Mouse (Mus musculus): Measurements from ENCODE around the gene Fsd2. TPM values are rescaled to one million over a fixed set of nuclear protein-coding genes. Genes with fewer than 3 reads are reported as not detected.
A peak's percentile ranks its signal among the peaks of the same experiment; 100 is the strongest.

The Fsd2 gene
- total and polyA plus RNA-seq, 3 experiments: 85.7 to 322 (median 304) TPM

DNA sequence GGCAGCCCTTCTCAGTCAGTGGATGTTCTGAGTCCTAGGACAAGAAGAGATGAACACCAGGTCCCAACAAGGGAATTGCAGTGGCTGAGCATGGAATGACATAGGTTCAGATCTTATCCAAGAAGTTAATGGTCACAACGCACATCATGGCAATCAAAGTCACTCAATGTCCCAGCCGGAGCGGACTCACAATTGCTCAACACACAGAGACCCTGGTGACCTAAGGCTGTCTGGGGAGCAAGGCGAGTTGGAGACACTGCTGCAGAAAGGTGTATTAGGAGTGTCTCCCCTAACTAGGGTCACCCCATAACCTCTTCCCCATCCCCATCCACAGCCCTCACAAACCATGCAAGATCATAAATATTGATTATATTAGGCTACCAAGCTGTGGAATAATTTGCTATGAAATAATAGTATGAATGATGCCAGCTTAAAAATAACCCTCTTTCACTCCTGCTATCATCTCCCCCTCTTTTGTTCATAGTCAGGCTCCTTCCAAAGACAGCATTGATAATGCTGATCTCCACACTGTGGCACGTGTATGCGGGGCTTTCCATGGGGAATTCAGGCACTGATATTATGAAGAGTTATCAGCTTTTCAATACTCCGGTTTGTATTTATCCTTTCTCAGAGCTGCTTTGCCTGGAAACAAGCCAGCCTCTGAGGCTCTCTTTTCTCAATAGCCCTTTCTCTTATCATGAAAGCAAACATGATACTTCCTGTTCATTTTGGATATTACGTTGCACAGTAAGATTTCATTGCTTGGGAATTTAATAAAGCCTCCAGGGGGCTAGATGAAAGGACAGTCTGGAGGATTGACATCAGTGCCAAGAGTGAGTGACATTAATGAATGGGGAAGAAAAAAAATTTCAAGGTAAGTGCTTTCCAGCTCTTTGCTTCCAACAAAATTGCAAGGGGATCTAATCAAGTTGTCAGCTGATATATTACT, 6.4 kb downstream of the Fsd2 start:
- DNase-seq: peak in 1 of 2 experiments; percentile 2
- 26% methylated on average over 8 of the region's 8 CpGs for whole genome bisulfite sequencing
- TF ChIP-seq POLR2A (IDR thresholded peaks at IDR 0.05; ENCODE audit: insufficient read depth, low read depth, low read length) (no peak), EP300 (IDR thresholded peaks at IDR 0.05; ENCODE audit: insufficient read depth, low read depth, low read length) (no peak), CTCF (IDR thresholded peaks at IDR 0.05) (no peak)
- no peak overlapping the region for H3K4me3 ChIP-seq
- peaks cover 2% of the 10 kb centered on the region; the same call in 1 of the 2 replicates for H3K4me1 ChIP-seq (ENCODE audit: control insufficient read depth, insufficient read depth, low read length)
- no peaks in the 10 kb centered on the region for H3K79me2 ChIP-seq (replicated peaks; ENCODE audit: control insufficient read depth, insufficient read depth, low read length)
- H3K27me3 ChIP-seq (ENCODE audit: control insufficient read depth, insufficient read depth, low read length): no peaks in the 10 kb centered on the region
- H3K9ac ChIP-seq (ENCODE audit: low read depth, low read length): no peak overlapping the region
- peaks cover 4% of the 10 kb centered on the region; the same call in 1 of the 2 replicates for H3K36me3 ChIP-seq (ENCODE audit: control insufficient read depth, insufficient read depth, low read length)
- no peak overlapping the region for H3K27ac ChIP-seq
- intact Hi-C loops (cut with DNase I): no loop called here

GRCm38 (mm10) chr7:81559231-81559980, 7.3 kb downstream of the Fsd2 start:
- intact Hi-C loops (cut with DNase I): no loop called here

GRCm38 (mm10) chr7:81557985-81558360, 8.8 kb downstream of the Fsd2 start:
- Histone ChIP-seq H3K36me3 (ENCODE audit: control insufficient read depth, insufficient read depth, low read length) (peaks cover 4% of the 10 kb centered on the region; the same call in 1 of the 2 replicates), H3K4me1 (ENCODE audit: control insufficient read depth, insufficient read depth, low read length) (peaks cover 2% of the 10 kb centered on the region; the same call in 1 of the 2 replicates), H3K9ac (ENCODE audit: low read depth, low read length) (no peak overlapping the region), H3K27me3 (ENCODE audit: control insufficient read depth, insufficient read depth, low read length) (no peaks in the 10 kb centered on the region), H3K79me2 (replicated peaks; ENCODE audit: control insufficient read depth, insufficient read depth, low read length) (no peaks in the 10 kb centered on the region), H3K4me3 (no peak overlapping the region), H3K27ac (no peak overlapping the region)
- TF ChIP-seq EP300 (IDR thresholded peaks at IDR 0.05; ENCODE audit: insufficient read depth, low read depth, low read length) (no peak), CTCF (IDR thresholded peaks at IDR 0.05) (no peak), POLR2A (IDR thresholded peaks at IDR 0.05; ENCODE audit: insufficient read depth, low read depth, low read length) (no peak)
- WGBS: 62% methylated on average over 4 of the region's 4 CpGs
- DNase-seq: peak in 1 of 2 experiments; percentile 7
- intact Hi-C loops (cut with DNase I): no loop called here

More at GRCm38 (mm10) chr7:81559231-81559980, 7.3 kb downstream of the Fsd2 start:
- DNase-seq: peak in 1 of 2 experiments; percentile 11
- no peak for TF ChIP-seq EP300 (IDR thresholded peaks at IDR 0.05; ENCODE audit: insufficient read depth, low read depth, low read length)
- no peak for TF ChIP-seq CTCF (IDR thresholded peaks at IDR 0.05)
- no peak for TF ChIP-seq POLR2A (IDR thresholded peaks at IDR 0.05; ENCODE audit: insufficient read depth, low read depth, low read length)
- Histone ChIP-seq H3K4me1 (ENCODE audit: control insufficient read depth, insufficient read depth, low read length) (peaks cover 2% of the 10 kb centered on the region; the same call in 1 of the 2 replicates), H3K27ac (no peak overlapping the region), H3K4me3 (no peak overlapping the region), H3K9ac (ENCODE audit: low read depth, low read length) (no peak overlapping the region), H3K27me3 (ENCODE audit: control insufficient read depth, insufficient read depth, low read length) (no peaks in the 10 kb centered on the region), H3K36me3 (ENCODE audit: control insufficient read depth, insufficient read depth, low read length) (peaks cover 4% of the 10 kb centered on the region; the same call in 1 of the 2 replicates), H3K79me2 (replicated peaks; ENCODE audit: control insufficient read depth, insufficient read depth, low read length) (no peaks in the 10 kb centered on the region)
- 61% methylated on average over 14 of the region's 14 CpGs for WGBS

DNA sequence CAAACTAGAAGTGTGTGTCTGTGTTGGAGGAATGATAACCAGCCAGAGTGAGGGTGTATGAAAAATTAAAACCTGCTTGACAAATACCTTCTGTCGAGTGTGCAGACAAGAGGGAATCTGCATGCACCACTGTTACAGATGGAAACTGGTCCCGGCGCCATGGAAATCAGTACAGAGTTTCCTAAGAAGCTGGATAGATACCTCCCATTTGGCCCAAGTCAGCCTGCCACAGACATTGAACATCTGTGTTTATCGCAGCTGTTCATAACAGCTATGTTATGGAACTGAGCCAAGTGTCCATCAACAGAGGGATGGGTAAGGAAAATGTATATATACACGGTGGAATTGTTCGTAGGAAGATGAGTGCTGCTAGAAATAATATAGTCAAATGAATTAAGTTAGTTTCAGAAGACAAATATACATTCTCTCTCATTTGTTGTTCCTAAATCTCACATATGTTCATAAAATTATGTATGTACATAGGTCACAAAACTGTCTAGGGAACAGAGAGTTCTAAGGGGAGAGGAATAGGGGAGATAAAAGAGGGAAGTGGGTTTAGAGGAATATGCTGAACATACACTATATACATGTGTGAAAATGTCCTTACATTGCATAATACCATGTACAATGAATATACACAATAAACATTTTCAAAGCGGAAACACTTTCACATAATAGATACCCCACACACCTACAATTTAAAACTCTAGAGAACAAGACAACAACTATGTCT, 9.3 kb downstream of the Fsd2 start:
- H3K4me1 ChIP-seq (ENCODE audit: control insufficient read depth, insufficient read depth, low read length): peaks cover 2% of the 10 kb centered on the region; the same call in 1 of the 2 replicates
- H3K27me3 ChIP-seq (ENCODE audit: control insufficient read depth, insufficient read depth, low read length): no peaks in the 10 kb centered on the region
- peaks cover 4% of the 10 kb centered on the region; the same call in 1 of the 2 replicates for H3K36me3 ChIP-seq (ENCODE audit: control insufficient read depth, insufficient read depth, low read length)
- WGBS: 34% methylated on average over 7 of the region's 7 CpGs
- no peak for TF ChIP-seq POLR2A (IDR thresholded peaks at IDR 0.05; ENCODE audit: insufficient read depth, low read depth, low read length)
- no peak for TF ChIP-seq CTCF (IDR thresholded peaks at IDR 0.05)
- TF ChIP-seq EP300 (IDR thresholded peaks at IDR 0.05; ENCODE audit: insufficient read depth, low read depth, low read length): no peak
- intact Hi-C loops (cut with DNase I): no loop called here
- DNase-seq: no peak
- no peak overlapping the region for H3K27ac ChIP-seq
- H3K9ac ChIP-seq (ENCODE audit: low read depth, low read length): no peak overlapping the region
- H3K4me3 ChIP-seq: no peak overlapping the region
- no peaks in the 10 kb centered on the region for H3K79me2 ChIP-seq (replicated peaks; ENCODE audit: control insufficient read depth, insufficient read depth, low read length)

DNA sequence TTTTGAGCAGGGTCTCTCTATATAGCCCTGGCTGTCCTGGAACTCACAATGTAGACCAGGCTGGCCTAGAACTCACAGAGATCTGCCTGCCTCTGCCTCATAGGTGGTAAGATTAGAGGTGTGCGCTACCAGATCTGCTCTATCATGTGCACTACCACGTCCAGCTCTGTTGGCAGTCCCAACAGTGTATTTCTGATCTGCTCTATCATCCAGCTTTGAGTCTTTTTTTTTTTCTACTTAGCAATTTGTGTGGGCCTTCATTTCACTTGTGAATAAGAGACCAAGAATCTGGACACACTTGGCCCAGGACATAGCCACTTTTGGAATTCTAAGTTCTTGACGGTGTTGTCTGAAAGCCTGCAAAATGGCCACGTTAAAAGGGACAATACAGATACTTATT, 9.9 kb downstream of the Fsd2 start:
- H3K4me1 ChIP-seq (ENCODE audit: control insufficient read depth, insufficient read depth, low read length): peaks cover 2% of the 10 kb centered on the region; the same call in 1 of the 2 replicates
- WGBS: 58% methylated on average over 4 of the region's 4 CpGs
- H3K36me3 ChIP-seq (ENCODE audit: control insufficient read depth, insufficient read depth, low read length): peaks cover 4% of the 10 kb centered on the region; the same call in 1 of the 2 replicates
- no peak overlapping the region for H3K27ac ChIP-seq
- no peak overlapping the region for H3K9ac ChIP-seq (ENCODE audit: low read depth, low read length)
- no peak for DNase-seq
- TF ChIP-seq POLR2A (IDR thresholded peaks at IDR 0.05; ENCODE audit: insufficient read depth, low read depth, low read length): no peak
- no peak for TF ChIP-seq CTCF (IDR thresholded peaks at IDR 0.05)
- TF ChIP-seq EP300 (IDR thresholded peaks at IDR 0.05; ENCODE audit: insufficient read depth, low read depth, low read length): no peak
- H3K79me2 ChIP-seq (replicated peaks; ENCODE audit: control insufficient read depth, insufficient read depth, low read length): no peaks in the 10 kb centered on the region
- no peak overlapping the region for H3K4me3 ChIP-seq
- H3K27me3 ChIP-seq (ENCODE audit: control insufficient read depth, insufficient read depth, low read length): no peaks in the 10 kb centered on the region
- intact Hi-C loops (cut with DNase I): no loop called here

Data from heart, adult 2 months (tissue).